Mouse (Mus musculus) midbrain, embryonic 10.5 days (tissue): ENCODE results near the gene Steap4. TPM values are rescaled to one million over a fixed set of nuclear protein-coding genes. Genes with fewer than 3 reads are reported as not detected.
A peak's percentile ranks its signal among the peaks of the same experiment; 100 is the strongest.
"Not testable (repeated sequence)": the region's sequence is repeated elsewhere in the genome, so short reads cannot be mapped to it uniquely, and the experiment has no call there.

ENCODE experiments used
- DNase-seq: peaks from one replicate; pipeline ENCODE4 v3.0.0-alpha.2; 2017; ENCODE audit warnings: low spot score
- H3K27ac ChIP-seq: fragments of 300-500 bp; sonication (generic); replicated peaks from 2 replicates; pipeline ENCODE4 v1.5.1; 2016; ENCODE audit warnings: mild to moderate bottlenecking
- H3K27me3 ChIP-seq: fragments of 300-500 bp; sonication (generic); 2 replicates; pipeline ENCODE4 v1.6.1; 2016; ENCODE audit warnings: low read depth, mild to moderate bottlenecking; ENCODE audit not compliant: poor library complexity, severe bottlenecking
- H3K36me3 ChIP-seq: fragments of 300-500 bp; sonication (generic); 2 replicates; pipeline ENCODE4 v1.6.1; 2016; ENCODE audit warnings: mild to moderate bottlenecking, moderate library complexity
- H3K4me1 ChIP-seq: fragments of 300-500 bp; sonication (generic); 2 replicates; pipeline ENCODE4 v1.6.1; 2016
- H3K4me3 ChIP-seq: fragments of 300-500 bp; sonication (generic); 2 replicates; pipeline ENCODE4 v1.5.1; 2016; ENCODE audit warnings: mild to moderate bottlenecking, moderate library complexity
- H3K9me3 ChIP-seq: fragments of 300-500 bp; sonication (generic); replicated peaks from 2 replicates; pipeline ENCODE4 v1.6.1; 2016; ENCODE audit warnings: mild to moderate bottlenecking
- WGBS: fragments of 180-500 bp; shearing (Covaris S2); methylation state at CpG from one replicate; pipeline ENCODE4 v1.1.7; 2016; 5-methylcytosine and 5-hydroxymethylcytosine counted together
- polyA plus RNA-seq: library from polyadenylated mRNA; unstranded; fragments of >200 nt; fragmentation: Nextera tagmentation; extraction: Ambion mirVana; gene quantifications from 2 replicates; pipeline ENCODE4 v1.2.1, GENCODE M21; 2016

Gene Steap4
- polyA plus RNA-seq: 0.05 and 0.20 TPM in 2 replicates

DNA sequence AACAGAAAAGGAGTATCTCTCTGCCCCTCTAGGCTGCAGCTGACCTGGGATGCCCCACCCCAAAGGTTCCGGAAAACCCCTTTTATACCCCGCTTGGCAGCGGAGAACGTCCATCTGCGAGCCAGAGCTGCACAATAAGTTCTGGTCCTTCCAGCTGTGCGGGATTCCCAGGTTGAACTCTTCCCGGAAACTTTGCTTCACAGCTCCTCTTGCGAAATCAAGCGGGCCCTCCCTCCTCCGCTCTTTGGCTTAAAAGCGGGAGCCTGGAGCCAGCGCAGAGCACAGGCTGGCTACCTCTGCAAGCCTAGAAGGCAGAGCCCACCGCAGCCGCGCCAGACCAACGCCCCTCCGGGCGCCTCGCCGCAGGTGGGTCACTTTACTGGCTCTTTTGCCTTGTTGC lies at the start of gene Steap4:
Gene Steap4 (plus strand): TSS at position 282 of the 400 bp plus-strand sequence.
- H3K27me3 ChIP-seq: peaks cover 7% of the 10 kb centered on the region; the same call in 1 of the 2 replicates
- no peaks in the 10 kb centered on the region for H3K9me3 ChIP-seq
- peak within 1 kb of the TSS; percentile 39; the same call in 1 of the 2 replicates for H3K27ac ChIP-seq
- H3K4me3 ChIP-seq: peak within 1 kb of the TSS; percentile 47
- DNase-seq: peak; percentile 33
- WGBS: 5% methylated on average over 20 of the region's 20 CpGs
- peaks cover 7% of the 10 kb centered on the region for H3K4me1 ChIP-seq
- H3K36me3 ChIP-seq: no peaks in the 10 kb centered on the region

GRCm38 (mm10) chr5:7911975-7912374 lies 48.3 kb upstream of the Steap4 start:
- H3K4me3 ChIP-seq: no peak overlapping the region
- 69% methylated on average over 3 of the region's 3 CpGs for WGBS
- H3K36me3 ChIP-seq: no peaks in the 10 kb centered on the region
- no peak overlapping the region for H3K27ac ChIP-seq
- H3K9me3 ChIP-seq: no peaks in the 10 kb centered on the region
- no peak for DNase-seq
- no peaks in the 10 kb centered on the region for H3K4me1 ChIP-seq
- H3K27me3 ChIP-seq: no peaks in the 10 kb centered on the region

GRCm38 (mm10) chr5:7917501-7918295 lies 42.6 kb upstream of the Steap4 start:
- H3K4me3 ChIP-seq: no peak overlapping the region
- DNase-seq: no peak
- WGBS: 90% methylated on average over 11 of the region's 11 CpGs
- H3K4me1 ChIP-seq: no peaks in the 10 kb centered on the region
- H3K27ac ChIP-seq: no peak overlapping the region
- no peaks in the 10 kb centered on the region for H3K27me3 ChIP-seq
- no peaks in the 10 kb centered on the region for H3K36me3 ChIP-seq
- no peaks in the 10 kb centered on the region for H3K9me3 ChIP-seq

- Histone ChIP-seq H3K9me3 (no peaks in the 10 kb centered on the region), H3K27me3 (no peaks in the 10 kb centered on the region), H3K4me1 (no peaks in the 10 kb centered on the region), H3K36me3 (no peaks in the 10 kb centered on the region), H3K27ac (no peak overlapping the region), H3K4me3 (no peak overlapping the region)
- WGBS: 91% methylated on average over 5 of the region's 5 CpGs
- no peak for DNase-seq
Observed at GRCm38 (mm10) chr5:7918296-7918579, 42.0 kb upstream of the Steap4 start.

DNA sequence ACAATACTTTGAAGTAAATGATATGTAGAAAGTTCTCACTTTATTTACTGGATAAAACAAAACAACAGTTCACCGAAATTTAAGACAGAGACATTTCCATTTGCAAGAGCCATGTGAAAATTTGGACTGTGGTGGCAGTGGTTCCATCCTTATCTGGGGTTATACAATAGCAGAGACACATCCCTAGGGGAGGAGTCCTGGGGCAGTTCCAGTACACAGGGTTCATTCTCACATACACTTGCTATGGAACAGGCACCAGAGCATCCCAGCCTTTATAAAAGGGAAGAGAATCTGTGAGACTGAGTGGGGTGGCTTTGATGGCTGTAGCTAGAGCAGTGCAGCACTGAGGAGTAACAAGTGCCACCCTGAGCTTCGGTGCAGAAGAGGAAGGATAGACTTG lies 40.6 kb upstream of the Steap4 start:
- 85% methylated on average over 2 of the region's 2 CpGs for WGBS
- Histone ChIP-seq H3K9me3 (no peaks in the 10 kb centered on the region), H3K27ac (no peak overlapping the region), H3K36me3 (no peaks in the 10 kb centered on the region), H3K4me1 (no peaks in the 10 kb centered on the region), H3K27me3 (no peaks in the 10 kb centered on the region), H3K4me3 (no peak overlapping the region)
- DNase-seq: no peak

DNA sequence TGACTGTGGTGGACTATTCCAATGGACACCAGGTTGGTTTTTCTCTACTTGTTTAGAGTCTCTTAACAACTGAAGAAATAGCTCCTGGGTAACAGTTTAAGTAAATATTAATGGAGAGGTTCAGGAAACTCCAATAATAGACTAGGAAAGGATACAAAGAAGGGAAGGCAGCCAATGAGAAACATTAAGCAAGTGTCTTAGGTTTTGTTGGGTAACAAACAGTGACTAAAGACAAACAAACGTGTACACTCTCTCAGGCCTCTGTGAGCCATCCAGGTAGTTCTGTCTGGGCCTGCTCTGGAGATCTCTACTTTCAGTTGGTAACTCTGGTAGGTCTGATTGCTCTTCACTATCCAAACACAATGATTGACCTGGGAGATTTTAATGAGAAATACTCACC lies 37.5 kb upstream of the Steap4 start:
- H3K27ac ChIP-seq: no peak overlapping the region
- DNase-seq: no peak
- WGBS: 87% methylated on average over 1 of the region's 1 CpGs
- no peaks in the 10 kb centered on the region for H3K27me3 ChIP-seq
- H3K4me1 ChIP-seq: no peaks in the 10 kb centered on the region
- H3K4me3 ChIP-seq: no peak overlapping the region
- H3K9me3 ChIP-seq: no peaks in the 10 kb centered on the region
- H3K36me3 ChIP-seq: no peaks in the 10 kb centered on the region

DNA sequence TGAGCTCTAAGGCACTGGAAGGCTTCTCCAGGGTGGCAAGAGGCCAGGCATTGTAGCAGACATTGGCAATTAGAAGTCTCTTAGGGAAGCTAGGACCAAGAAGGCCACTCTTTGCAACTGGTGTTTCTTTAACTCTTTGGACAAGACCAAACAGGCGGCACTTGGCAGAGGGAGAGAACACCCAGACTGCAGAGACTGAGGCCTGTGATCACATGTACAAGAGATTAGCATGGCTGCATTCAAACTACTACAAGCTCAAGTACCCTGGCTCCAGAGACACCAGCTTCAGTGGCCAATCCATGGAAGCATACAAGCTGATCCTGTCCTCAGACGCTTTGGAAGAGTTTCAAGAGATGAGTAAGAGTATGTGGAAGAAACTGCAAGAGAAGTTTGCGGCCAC lies 36.6 kb upstream of the Steap4 start:
- Histone ChIP-seq H3K36me3 (no peaks in the 10 kb centered on the region), H3K4me3 (no peak overlapping the region), H3K9me3 (no peaks in the 10 kb centered on the region), H3K4me1 (no peaks in the 10 kb centered on the region), H3K27ac (no peak overlapping the region), H3K27me3 (no peaks in the 10 kb centered on the region)
- DNase-seq: no peak
- 89% methylated on average over 3 of the region's 3 CpGs for WGBS

DNA sequence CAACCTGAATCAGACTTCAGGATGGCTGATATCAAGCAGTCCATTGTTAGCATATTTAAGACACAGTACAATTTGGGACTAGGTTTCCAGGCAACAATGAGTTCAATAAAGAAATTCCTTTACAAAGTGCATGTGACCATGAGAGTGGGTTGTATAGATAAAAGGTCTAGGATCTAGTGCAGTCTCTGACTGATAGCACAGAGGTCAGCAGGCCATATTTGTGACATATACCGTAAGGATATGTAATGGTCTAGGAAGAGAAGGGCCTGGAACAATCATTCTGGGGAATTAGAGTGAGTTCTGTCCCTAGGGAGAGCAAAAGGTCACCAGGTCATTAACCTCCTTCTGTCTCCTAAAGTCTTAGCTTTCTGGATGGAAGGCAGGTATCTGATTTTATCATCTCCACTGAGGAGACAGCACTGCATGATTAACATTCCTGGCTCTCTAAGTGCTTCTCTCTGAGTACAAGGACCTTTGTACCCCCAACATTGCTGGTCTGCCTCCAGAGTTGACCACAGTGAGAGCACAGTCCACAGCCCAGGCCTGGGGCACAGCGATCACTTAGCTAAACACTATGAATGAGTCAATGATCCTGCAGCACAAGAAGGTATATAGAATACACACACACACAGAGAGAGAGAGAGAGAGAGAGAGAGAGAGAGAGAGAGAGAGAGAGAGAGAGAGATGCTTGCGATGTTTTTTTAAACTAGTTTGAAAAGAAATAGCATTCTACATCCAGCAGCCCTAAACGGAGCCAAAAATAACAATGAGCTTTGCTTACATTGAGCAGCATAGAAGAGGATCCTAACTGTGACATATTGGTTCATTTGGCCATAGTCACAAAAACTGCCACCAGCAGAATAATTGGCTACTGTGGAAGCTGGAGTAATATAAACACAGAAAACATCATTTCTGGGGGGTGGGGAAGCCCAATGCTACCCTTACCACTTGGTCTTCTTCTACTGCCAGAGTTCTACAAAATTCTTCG lies 27.7 kb upstream of the Steap4 start:
- WGBS: 85% methylated on average over 5 of the region's 5 CpGs
- no peaks in the 10 kb centered on the region for H3K27me3 ChIP-seq

DNA sequence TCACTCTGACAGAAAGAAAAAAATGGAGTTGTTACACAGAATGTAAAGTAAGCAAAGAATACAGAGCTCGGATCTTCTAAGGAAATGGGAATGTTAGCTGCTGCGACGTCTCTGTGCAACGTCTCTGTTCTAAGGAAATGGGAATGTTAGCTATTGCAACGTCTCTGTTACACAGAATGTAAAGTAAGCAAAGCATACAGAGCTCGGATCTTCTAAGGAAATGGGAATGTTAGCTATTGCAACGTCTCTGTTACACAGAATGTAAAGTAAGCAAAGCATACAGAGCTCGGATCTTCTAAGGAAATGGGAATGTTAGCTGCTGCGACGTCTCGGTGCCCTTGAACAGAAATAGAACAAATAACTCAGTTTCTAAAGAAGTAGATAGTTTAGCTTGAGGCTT lies 26.8 kb upstream of the Steap4 start:
- H3K9me3 ChIP-seq, H3K4me3 ChIP-seq, H3K4me1 ChIP-seq, H3K27me3 ChIP-seq, H3K36me3 ChIP-seq, H3K27ac ChIP-seq, DNase-seq: not testable (repeated sequence)
- 85% methylated on average over 11 of the region's 11 CpGs for WGBS

More for the DNA sequence above, 27.7 kb upstream of the Steap4 start:
- Histone ChIP-seq H3K27ac (no peak overlapping the region), H3K9me3 (no peaks in the 10 kb centered on the region), H3K4me3 (no peak overlapping the region), H3K4me1 (no peaks in the 10 kb centered on the region), H3K36me3 (no peaks in the 10 kb centered on the region)
- DNase-seq: no peak

DNA sequence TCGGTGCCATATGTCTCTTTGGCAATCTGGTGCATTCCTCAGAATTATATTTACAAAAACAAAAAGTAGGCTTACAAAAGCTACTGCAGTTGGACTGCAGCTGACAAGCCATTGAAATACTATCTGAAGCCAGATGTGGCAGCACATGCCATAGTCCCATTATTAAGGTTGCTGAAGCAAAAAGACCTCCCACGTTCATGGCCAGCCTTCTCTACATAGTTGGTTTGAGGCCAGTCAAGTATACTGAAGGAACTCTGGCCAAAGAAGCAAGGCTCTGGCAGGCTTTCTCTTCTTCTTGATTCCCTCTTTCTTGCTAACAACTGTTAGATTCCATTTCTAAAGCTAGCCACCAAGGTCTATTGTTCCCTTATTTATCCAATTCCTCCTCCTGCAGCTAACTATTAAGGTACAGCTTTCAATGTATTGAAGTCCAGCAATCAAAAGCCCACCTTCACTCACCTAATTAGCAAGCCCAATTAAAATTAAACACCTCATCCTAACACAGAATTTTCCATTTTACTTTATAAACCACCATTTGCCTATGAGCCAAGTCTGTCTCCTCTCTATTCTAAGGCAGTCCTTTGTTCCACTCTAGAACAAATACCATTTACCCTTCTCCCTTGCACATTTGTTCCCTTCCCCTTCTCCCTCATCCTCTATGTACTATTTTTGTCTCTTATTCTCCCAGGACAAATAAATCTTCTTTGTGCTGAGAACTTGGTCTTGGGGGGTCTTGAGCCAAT lies 26.2 kb upstream of the Steap4 start:
- Histone ChIP-seq H3K4me3 (no peak overlapping the region), H3K27me3 (no peaks in the 10 kb centered on the region), H3K36me3 (no peaks in the 10 kb centered on the region), H3K4me1 (no peaks in the 10 kb centered on the region), H3K9me3 (no peaks in the 10 kb centered on the region), H3K27ac (no peak overlapping the region)
- no peak for DNase-seq
- 75% methylated on average over 2 of the region's 2 CpGs for WGBS

GRCm38 (mm10) chr5:7954838-7955237 lies 5.4 kb upstream of the Steap4 start:
- Histone ChIP-seq H3K27ac (no peak overlapping the region), H3K9me3 (no peaks in the 10 kb centered on the region), H3K4me1 (no peaks in the 10 kb centered on the region), H3K4me3 (no peak overlapping the region), H3K36me3 (no peaks in the 10 kb centered on the region), H3K27me3 (peaks cover 2% of the 10 kb centered on the region; the same call in 1 of the 2 replicates)
- DNase-seq: no peak
- 79% methylated on average over 2 of the region's 2 CpGs for WGBS

DNA sequence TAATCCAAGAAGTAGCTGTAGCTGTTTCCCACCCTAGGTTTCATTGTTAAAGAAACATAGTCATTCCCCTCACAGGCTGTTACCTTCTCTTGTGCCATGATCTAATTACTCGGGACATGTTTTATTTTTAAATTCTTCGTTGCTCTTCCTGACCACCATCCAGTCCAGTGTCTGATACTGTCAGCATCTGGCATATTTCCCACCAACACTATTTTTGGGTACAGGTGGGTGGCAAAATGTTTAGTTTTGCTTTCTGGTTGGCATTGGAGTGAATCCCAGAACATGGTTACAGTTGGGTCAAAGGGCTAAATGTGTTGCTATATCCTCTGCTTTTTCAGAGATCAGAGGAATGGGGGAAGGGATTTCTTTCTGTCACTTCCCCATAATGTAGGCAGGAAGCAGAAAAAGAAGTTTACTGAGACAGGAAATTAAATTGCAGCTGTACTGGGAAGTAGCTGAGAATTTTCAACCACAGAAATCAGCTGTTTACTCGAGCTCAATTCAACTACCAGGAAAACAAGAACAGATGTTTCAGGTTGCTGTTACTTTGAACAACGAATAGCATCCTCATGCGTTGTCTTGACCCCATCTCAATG lies 4.8 kb upstream of the Steap4 start:
- no peak overlapping the region for H3K4me3 ChIP-seq
- peaks cover 6% of the 10 kb centered on the region for H3K4me1 ChIP-seq
- peaks cover 2% of the 10 kb centered on the region; the same call in 1 of the 2 replicates for H3K27me3 ChIP-seq
- no peak for DNase-seq
- 78% methylated on average over 5 of the region's 5 CpGs for WGBS
- no peaks in the 10 kb centered on the region for H3K9me3 ChIP-seq
- H3K27ac ChIP-seq: no peak overlapping the region
- H3K36me3 ChIP-seq: no peaks in the 10 kb centered on the region
